Mouse (Mus musculus): Measurements from ENCODE around the gene Gm49368. TPM values are rescaled to one million over a fixed set of nuclear protein-coding genes. Genes with fewer than 3 reads are reported as not detected.

Gene Gm49368
- polyA plus RNA-seq, 1 experiment from 2014 or later = not detected

DNA sequence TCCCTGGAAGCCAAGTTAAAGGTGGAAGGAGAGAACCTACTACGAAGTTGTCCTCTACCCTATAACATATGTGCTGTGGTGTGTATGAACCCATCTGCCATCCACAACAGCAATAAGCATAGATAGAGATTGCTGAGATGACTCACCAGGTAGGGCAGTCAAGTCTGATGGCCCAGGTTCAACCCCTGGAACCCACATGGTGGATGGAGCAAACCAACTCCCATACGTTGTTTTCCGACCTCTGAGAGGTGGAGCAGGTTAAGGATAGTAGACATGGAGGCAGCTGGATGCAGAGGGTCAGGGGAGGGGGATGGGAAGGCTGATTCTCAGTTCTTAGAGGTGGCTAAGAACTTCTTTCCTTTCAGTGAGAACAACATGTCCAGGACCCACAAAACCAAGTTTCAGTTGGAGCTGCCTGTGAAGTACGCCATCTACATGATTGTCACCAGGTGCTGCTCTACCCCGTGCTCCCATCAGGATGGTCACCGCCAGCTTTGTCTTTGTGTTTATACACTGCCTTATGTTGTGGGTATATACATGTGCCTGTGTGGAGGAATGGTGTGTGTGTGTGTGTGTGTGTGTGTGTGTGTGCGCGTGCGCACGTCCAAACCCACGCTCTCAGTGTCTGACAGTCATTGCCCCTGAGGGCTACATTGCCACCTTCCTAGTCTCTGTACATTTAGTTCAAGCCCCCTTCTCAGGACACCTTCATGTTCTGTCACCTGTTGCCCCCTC lies 52.1 kb downstream of the Gm49368 start:
- Histone ChIP-seq H3K4me2 (replicated peaks) (no peak overlapping the region), H3K4me1 (replicated peaks; ENCODE audit: control insufficient read depth, insufficient read depth, low read length) (no peaks in the 10 kb centered on the region), H3K4me3 (replicated peaks; ENCODE audit: low read length) (no peak overlapping the region), H3K27ac (no peak overlapping the region), H3K36me3 (replicated peaks; ENCODE audit: control insufficient read depth, insufficient read depth) (no peaks in the 10 kb centered on the region), H3K9me3 (ENCODE audit: control insufficient read depth, low read length) (no peaks in the 10 kb centered on the region), H3K27me3 (ENCODE audit: control insufficient read depth, insufficient read depth, low read length) (no peaks in the 10 kb centered on the region), H3K9ac (no peak overlapping the region)
- DNase-seq (ENCODE audit: low spot score) (no peak), ATAC-seq (ENCODE audit: low FRiP score) (no peak)
- WGBS = 97% methylated on average over 11 of the region's 11 CpGs

- no peak overlapping the region for H3K4me3 ChIP-seq (replicated peaks; ENCODE audit: low read length)
- no peak for DNase-seq (ENCODE audit: low spot score)
- H3K4me2 ChIP-seq (replicated peaks) = no peak overlapping the region
- H3K36me3 ChIP-seq (replicated peaks; ENCODE audit: control insufficient read depth, insufficient read depth) = no peaks in the 10 kb centered on the region
- H3K4me1 ChIP-seq (replicated peaks; ENCODE audit: control insufficient read depth, insufficient read depth, low read length) = no peaks in the 10 kb centered on the region
- H3K9me3 ChIP-seq (ENCODE audit: control insufficient read depth, low read length) = no peaks in the 10 kb centered on the region
- WGBS = 86% methylated on average over 5 of the region's 5 CpGs
- no peak for ATAC-seq (ENCODE audit: low FRiP score)
- no peak overlapping the region for H3K9ac ChIP-seq
- H3K27me3 ChIP-seq (ENCODE audit: control insufficient read depth, insufficient read depth, low read length) = no peaks in the 10 kb centered on the region
- no peak overlapping the region for H3K27ac ChIP-seq
These were observed 52.9 kb downstream of the Gm49368 start for GRCm38 (mm10) chr7:128115211-128115958.

DNA sequence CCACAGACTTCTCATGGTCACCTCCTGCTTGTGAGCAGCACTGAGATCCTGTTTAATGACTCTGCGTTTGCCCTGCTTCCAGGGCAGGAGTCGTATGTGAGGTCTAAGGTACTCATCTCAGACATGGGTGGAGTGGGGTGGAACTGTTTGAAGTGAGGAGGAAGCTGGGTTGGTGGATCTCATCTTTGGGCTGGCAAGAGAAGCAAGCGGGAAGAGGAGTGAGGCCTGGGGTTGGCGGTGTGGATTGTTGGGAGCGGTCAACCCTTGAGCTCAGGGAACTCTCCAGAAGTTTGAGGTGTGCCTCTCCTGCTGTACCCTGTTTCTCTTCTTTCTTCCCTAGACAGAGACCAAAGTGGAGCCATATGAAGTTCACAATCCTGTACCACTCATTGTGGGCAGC lies 53.9 kb downstream of the Gm49368 start:
- Histone ChIP-seq H3K9me3 (ENCODE audit: control insufficient read depth, low read length) (no peaks in the 10 kb centered on the region), H3K27ac (no peak overlapping the region), H3K4me2 (replicated peaks) (no peak overlapping the region), H3K4me1 (replicated peaks; ENCODE audit: control insufficient read depth, insufficient read depth, low read length) (no peaks in the 10 kb centered on the region), H3K36me3 (replicated peaks; ENCODE audit: control insufficient read depth, insufficient read depth) (no peaks in the 10 kb centered on the region), H3K27me3 (ENCODE audit: control insufficient read depth, insufficient read depth, low read length) (no peaks in the 10 kb centered on the region), H3K9ac (no peak overlapping the region), H3K4me3 (replicated peaks; ENCODE audit: low read length) (no peak overlapping the region)
- DNase-seq (ENCODE audit: low spot score) = no peak
- WGBS = 98% methylated on average over 5 of the region's 5 CpGs
- no peak for ATAC-seq (ENCODE audit: low FRiP score)

DNA sequence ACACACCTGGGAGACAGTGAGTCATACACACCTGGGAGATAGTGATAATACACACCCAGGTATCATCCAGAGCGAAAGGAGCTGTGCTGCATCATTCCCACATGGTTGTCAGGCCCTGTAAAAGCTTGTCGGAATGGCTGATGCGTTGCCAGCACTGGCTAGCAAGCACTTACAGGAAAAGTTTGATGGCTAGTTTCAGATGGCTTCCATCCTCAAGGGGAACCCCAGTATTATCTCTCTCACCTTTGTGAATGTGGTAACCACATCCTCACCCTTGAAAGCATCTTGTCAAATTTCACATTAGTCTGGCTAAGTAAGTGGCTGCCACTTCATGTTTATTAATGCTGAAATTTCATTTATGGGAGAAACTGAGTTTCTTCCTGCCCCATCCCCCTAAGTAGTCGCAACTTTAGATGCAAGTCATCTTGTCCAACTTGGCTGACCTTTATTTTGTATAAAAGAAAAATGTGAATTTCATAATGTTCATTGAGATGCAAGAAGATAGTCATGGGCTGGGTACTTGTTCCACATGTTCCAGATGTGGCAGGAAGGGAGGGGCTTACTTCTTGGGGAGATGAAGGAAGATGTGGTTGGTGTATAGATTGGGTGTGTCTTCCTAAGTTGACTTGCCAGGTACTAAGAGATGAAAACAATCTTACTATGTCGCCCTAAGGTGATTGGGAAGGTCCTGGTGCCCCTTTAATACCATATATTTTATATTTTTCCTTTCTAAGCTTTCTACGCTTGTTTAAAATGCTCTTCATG lies 57.4 kb downstream of the Gm49368 start:
- Histone ChIP-seq H3K27me3 (ENCODE audit: control insufficient read depth, insufficient read depth, low read length) (no peaks in the 10 kb centered on the region), H3K9ac (no peak overlapping the region), H3K4me1 (replicated peaks; ENCODE audit: control insufficient read depth, insufficient read depth, low read length) (no peaks in the 10 kb centered on the region), H3K27ac (no peak overlapping the region), H3K36me3 (replicated peaks; ENCODE audit: control insufficient read depth, insufficient read depth) (no peaks in the 10 kb centered on the region), H3K4me3 (replicated peaks; ENCODE audit: low read length) (no peak overlapping the region), H3K4me2 (replicated peaks) (no peak overlapping the region), H3K9me3 (ENCODE audit: control insufficient read depth, low read length) (no peaks in the 10 kb centered on the region)
- no peak for ATAC-seq (ENCODE audit: low FRiP score)
- DNase-seq (ENCODE audit: low spot score) = no peak
- WGBS = 89% methylated on average over 6 of the region's 6 CpGs

DNA sequence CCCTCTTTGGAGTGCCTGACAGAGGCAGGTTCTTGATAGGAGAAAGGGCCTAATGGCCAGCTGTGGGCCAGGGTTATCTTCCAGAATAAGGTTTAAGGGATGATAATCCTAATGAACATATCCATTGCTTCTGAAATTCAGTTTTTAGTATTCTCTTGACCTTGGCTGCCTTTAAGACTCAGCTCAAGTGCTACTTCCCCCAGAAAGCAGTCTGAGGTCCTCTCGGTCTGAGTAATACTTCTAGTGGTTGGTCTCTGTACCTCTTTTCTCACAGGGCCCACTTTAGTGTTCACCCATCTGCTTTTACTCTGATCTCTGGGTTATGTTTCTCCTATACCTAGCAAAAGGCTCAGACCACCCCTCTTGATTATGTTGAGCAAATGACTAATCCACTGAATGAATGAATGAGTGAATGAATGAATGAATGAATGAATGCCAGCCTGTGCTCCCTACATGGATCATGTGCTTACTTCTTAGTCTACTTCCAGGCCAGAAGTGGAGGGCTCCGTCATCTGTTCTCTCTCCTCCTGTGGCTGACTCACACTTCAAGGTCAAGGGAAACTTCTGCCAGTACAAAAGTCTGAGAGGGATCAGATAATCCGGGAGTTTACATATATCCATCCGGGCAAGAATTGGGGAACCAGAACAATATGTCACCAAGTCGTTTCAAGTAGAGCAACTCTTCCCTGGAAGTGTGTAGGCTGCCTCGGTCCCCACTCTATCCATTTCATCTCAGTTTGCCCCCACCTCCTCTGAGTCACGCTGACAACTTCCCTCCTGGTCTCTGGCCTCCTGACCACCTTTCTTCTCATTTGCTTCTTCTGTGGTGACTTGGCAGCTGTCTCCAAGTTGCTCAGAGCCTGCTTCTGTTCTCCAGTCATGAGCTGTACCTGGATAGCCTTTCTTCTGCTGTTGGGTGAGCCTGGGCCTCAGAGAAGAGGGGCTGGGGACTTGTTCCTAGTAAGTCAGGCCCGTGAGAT lies 66.5 kb downstream of the Gm49368 start, which contains the start of gene Itgax:
Itgax (plus strand) TSS at position 807 of the 980 bp plus-strand sequence.
- WGBS = 90% methylated on average over 8 of the region's 8 CpGs
- ATAC-seq (ENCODE audit: low FRiP score) (no peak), DNase-seq (ENCODE audit: low spot score) (no peak)
- Histone ChIP-seq H3K4me2 (replicated peaks) (no peak within 1 kb of the TSS), H3K36me3 (replicated peaks; ENCODE audit: control insufficient read depth, insufficient read depth) (no peaks in the 10 kb centered on the region), H3K27me3 (ENCODE audit: control insufficient read depth, insufficient read depth, low read length) (no peaks in the 10 kb centered on the region), H3K4me1 (replicated peaks; ENCODE audit: control insufficient read depth, insufficient read depth, low read length) (no peaks in the 10 kb centered on the region), H3K9ac (no peak within 1 kb of the TSS), H3K27ac (no peak within 1 kb of the TSS), H3K9me3 (ENCODE audit: control insufficient read depth, low read length) (no peaks in the 10 kb centered on the region), H3K4me3 (replicated peaks; ENCODE audit: low read length) (no peak within 1 kb of the TSS)

- ATAC-seq (ENCODE audit: low FRiP score) = no peak
- no peaks in the 10 kb centered on the region for H3K36me3 ChIP-seq (replicated peaks; ENCODE audit: control insufficient read depth, insufficient read depth)
- H3K27ac ChIP-seq = no peak overlapping the region
- H3K4me2 ChIP-seq (replicated peaks) = no peak overlapping the region
- H3K4me1 ChIP-seq (replicated peaks; ENCODE audit: control insufficient read depth, insufficient read depth, low read length) = no peaks in the 10 kb centered on the region
- WGBS = 92% methylated on average over 5 of the region's 5 CpGs
- no peak for DNase-seq (ENCODE audit: low spot score)
- no peak overlapping the region for H3K4me3 ChIP-seq (replicated peaks; ENCODE audit: low read length)
- H3K9ac ChIP-seq = no peak overlapping the region
- H3K27me3 ChIP-seq (ENCODE audit: control insufficient read depth, insufficient read depth, low read length) = no peaks in the 10 kb centered on the region
- H3K9me3 ChIP-seq (ENCODE audit: control insufficient read depth, low read length) = no peaks in the 10 kb centered on the region
These were observed 69.7 kb downstream of the Gm49368 start for GRCm38 (mm10) chr7:128132148-128132547.

DNA sequence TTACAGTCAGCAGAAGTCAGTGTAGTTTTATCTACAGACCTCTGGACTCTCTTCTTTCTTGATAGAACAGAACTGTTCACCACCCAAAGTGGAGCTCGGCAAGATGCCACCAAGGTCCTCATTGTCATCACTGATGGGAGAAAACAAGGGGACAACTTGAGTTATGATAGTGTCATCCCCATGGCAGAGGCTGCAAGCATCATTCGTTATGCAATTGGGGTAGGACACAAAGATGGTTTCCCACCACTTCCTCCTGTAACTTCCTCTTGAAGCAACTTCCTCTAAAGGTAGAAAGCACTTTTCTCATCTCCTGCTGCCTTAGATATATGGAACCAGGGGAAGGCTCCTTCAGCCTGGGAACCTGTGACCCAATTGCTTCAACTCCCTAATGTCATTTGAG lies 71.1 kb downstream of the Gm49368 start:
- Histone ChIP-seq H3K27ac (no peak overlapping the region), H3K9me3 (ENCODE audit: control insufficient read depth, low read length) (no peaks in the 10 kb centered on the region), H3K4me2 (replicated peaks) (no peak overlapping the region), H3K27me3 (ENCODE audit: control insufficient read depth, insufficient read depth, low read length) (no peaks in the 10 kb centered on the region), H3K9ac (no peak overlapping the region), H3K36me3 (replicated peaks; ENCODE audit: control insufficient read depth, insufficient read depth) (no peaks in the 10 kb centered on the region), H3K4me3 (replicated peaks; ENCODE audit: low read length) (no peak overlapping the region), H3K4me1 (replicated peaks; ENCODE audit: control insufficient read depth, insufficient read depth, low read length) (no peaks in the 10 kb centered on the region)
- DNase-seq (ENCODE audit: low spot score) (no peak), ATAC-seq (ENCODE audit: low FRiP score) (no peak)
- 94% methylated on average over 2 of the region's 2 CpGs for WGBS

DNA sequence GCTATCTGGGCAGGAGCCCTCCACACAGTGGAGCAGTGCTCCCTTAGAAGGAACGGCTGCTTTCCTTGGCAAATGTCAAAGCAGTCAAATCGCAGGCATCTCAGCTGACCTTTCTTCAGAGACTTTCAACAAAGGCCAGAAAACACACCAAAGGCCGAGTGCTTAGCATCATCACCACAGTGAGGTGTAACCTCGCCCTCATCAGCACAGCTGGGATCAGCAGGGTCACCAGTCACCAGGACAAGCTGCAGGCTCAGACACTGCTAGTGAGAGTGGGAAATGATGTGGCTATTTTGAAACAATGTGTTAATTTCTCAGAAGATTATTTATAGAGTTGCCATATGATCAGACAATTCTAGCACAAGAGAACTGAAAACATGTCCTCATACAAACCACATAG lies 74.4 kb downstream of the Gm49368 start:
- H3K4me3 ChIP-seq (replicated peaks; ENCODE audit: low read length) = no peak overlapping the region
- H3K4me1 ChIP-seq (replicated peaks; ENCODE audit: control insufficient read depth, insufficient read depth, low read length) = no peaks in the 10 kb centered on the region
- H3K27ac ChIP-seq = no peak overlapping the region
- no peak overlapping the region for H3K9ac ChIP-seq
- no peak for DNase-seq (ENCODE audit: low spot score)
- no peak for ATAC-seq (ENCODE audit: low FRiP score)
- H3K27me3 ChIP-seq (ENCODE audit: control insufficient read depth, insufficient read depth, low read length) = no peaks in the 10 kb centered on the region
- H3K4me2 ChIP-seq (replicated peaks) = no peak overlapping the region
- no peaks in the 10 kb centered on the region for H3K36me3 ChIP-seq (replicated peaks; ENCODE audit: control insufficient read depth, insufficient read depth)
- WGBS = 59% methylated on average over 4 of the region's 4 CpGs
- no peaks in the 10 kb centered on the region for H3K9me3 ChIP-seq (ENCODE audit: control insufficient read depth, low read length)

All from hindbrain, embryonic 14.5 days (tissue).